20 mouse cellular contexts compared by ENCODE assay signal in genomic region chr4:145005943-145006545, GRCm38 (mm10).
DNase-seq lines count a peak whose midpoint lies in the region; ATAC-seq and TF ChIP-seq lines count a peak whose summit lies in the region.
"Had no signal": no experiment of that assay in that cellular context is flagged by ENCODE, and none has a peak within 500 bp of the region (broad histone marks: within the 10 kb centered on the region; RNA-seq: fewer than 3 reads in every experiment).

No protein-coding gene starts in this region.

- peaks cover 38% of the 10 kb centered on the region for H3K4me1 ChIP-seq in heart, embryonic 12.5 days (replicated peaks)
- H3K4me1 ChIP-seq in liver, embryonic 14.5 days (replicated peaks; ENCODE audit: control insufficient read depth in 2 of 2, insufficient read depth in 2 of 2, low read length in 1 of 2), result peaks cover 0 to 9% of the 10 kb centered on the region in 2 experiments; a peak in 2 of 4 replicates
- no peaks in the 10 kb centered on the region for H3K4me1 ChIP-seq in liver, embryonic 11.5 days (replicated peaks; ENCODE audit: control insufficient read depth, insufficient read depth, low read length)
- H3K4me1 ChIP-seq: embryonic facial prominence, embryonic 12.5 days; forebrain, embryonic 12.5 days had no signal

- no peak for DNase-seq in heart, adult 11 months
- DNase-seq in liver, embryonic 14.5 days (ENCODE audit: low read depth in 3 of 3, low spot score in 3 of 3), result no peak
- no peak for DNase-seq in liver, embryonic 11.5 days (ENCODE audit: low spot score)
- DNase-seq in ES-CJ7 (ENCODE audit: low read depth, low spot score) (peak; percentile 67), ZHBTc4 (ENCODE audit: low read depth, low spot score) (peak; percentile 81)
- DNase-seq: adrenal gland, postnatal 10 days; cerebellum, adult 11 months; cerebellum, adult 8-10 months; cerebellum, postnatal 14 days; embryo, embryonic 11 days; forebrain, postnatal 0 days; gastrocnemius, postnatal 36 days; heart, adult 18-20 months; heart, postnatal 36 days had no signal

- 83% methylated on average over 4 of the region's 4 CpGs for WGBS in heart, embryonic 12.5 days
- 79% methylated on average over 4 of the region's 4 CpGs for WGBS in liver, embryonic 14.5 days (ENCODE audit: insufficient replicate concordance)
- WGBS in liver, embryonic 11.5 days, result 91% methylated on average over 4 of the region's 4 CpGs

- H3K27me3 ChIP-seq in heart, embryonic 12.5 days (replicated peaks), result no peaks in the 10 kb centered on the region
- H3K27me3 ChIP-seq in liver, embryonic 14.5 days (ENCODE audit: control insufficient read depth, insufficient read depth, low read length), result no peaks in the 10 kb centered on the region
- no peaks in the 10 kb centered on the region for H3K27me3 ChIP-seq in liver, embryonic 11.5 days (replicated peaks; ENCODE audit: control insufficient read depth, insufficient read depth, low read length)
- H3K27me3 ChIP-seq: CH12.LX; embryonic facial prominence, embryonic 12.5 days; forebrain, embryonic 12.5 days; hindbrain, embryonic 15.5 days had no signal

- no peak overlapping the region for H3K4me3 ChIP-seq in heart, embryonic 12.5 days
- no peak overlapping the region for H3K4me3 ChIP-seq in liver, embryonic 14.5 days (ENCODE audit: insufficient read depth in 1 of 2, low read depth in 2 of 2, low read length in 2 of 2)
- H3K4me3 ChIP-seq in liver, embryonic 11.5 days (ENCODE audit: low read depth, low read length), result no peak overlapping the region
- H3K4me3 ChIP-seq: embryonic facial prominence, embryonic 12.5 days; forebrain, embryonic 12.5 days; hindbrain, embryonic 15.5 days had no signal

- H3K4me2 ChIP-seq in heart, embryonic 12.5 days, result no peak overlapping the region
- H3K4me2 ChIP-seq in liver, embryonic 14.5 days (ENCODE audit: low read depth), result no peak overlapping the region
- H3K4me2 ChIP-seq in liver, embryonic 11.5 days, result no peak overlapping the region
- H3K4me2 ChIP-seq: embryonic facial prominence, embryonic 12.5 days; forebrain, embryonic 12.5 days; heart, embryonic 11.5 days; hindbrain, embryonic 15.5 days had no signal

- no peak overlapping the region for H3K9ac ChIP-seq in heart, embryonic 12.5 days
- H3K9ac ChIP-seq in liver, embryonic 14.5 days (replicated peaks), result no peak overlapping the region
- H3K9ac ChIP-seq in liver, embryonic 11.5 days (ENCODE audit: low read depth, low read length), result no peak overlapping the region
- H3K9ac ChIP-seq: embryonic facial prominence, embryonic 12.5 days; forebrain, embryonic 12.5 days; forebrain, postnatal 0 days; hindbrain, embryonic 15.5 days had no signal

- TF ChIP-seq EP300 in liver, embryonic 14.5 days (IDR thresholded peaks at IDR 0.05; ENCODE audit: low read depth), result no peak

- H3K9me3 ChIP-seq in heart, embryonic 12.5 days (replicated peaks), result no peaks in the 10 kb centered on the region
- no peaks in the 10 kb centered on the region for H3K9me3 ChIP-seq in liver, embryonic 14.5 days (ENCODE audit: control insufficient read depth, low read length)
- no peaks in the 10 kb centered on the region for H3K9me3 ChIP-seq in liver, embryonic 11.5 days (ENCODE audit: control insufficient read depth, low read length)
- H3K9me3 ChIP-seq: embryonic facial prominence, embryonic 12.5 days; forebrain, embryonic 12.5 days; hindbrain, embryonic 15.5 days had no signal

- no peak for TF ChIP-seq CTCF in liver, embryonic 14.5 days (IDR thresholded peaks at IDR 0.05; ENCODE audit: low read depth)

- peaks cover 7% of the 10 kb centered on the region; the same call in 1 of the 2 replicates for H3K36me3 ChIP-seq in heart, embryonic 12.5 days
- H3K36me3 ChIP-seq in liver, embryonic 14.5 days (replicated peaks; ENCODE audit: control insufficient read depth, insufficient read depth, low read depth), result no peaks in the 10 kb centered on the region
- peaks cover 3% of the 10 kb centered on the region; the same call in 1 of the 2 replicates for H3K36me3 ChIP-seq in liver, embryonic 11.5 days (ENCODE audit: control insufficient read depth, insufficient read depth, low read length)
- H3K36me3 ChIP-seq: embryonic facial prominence, embryonic 12.5 days; forebrain, embryonic 12.5 days; hindbrain, embryonic 15.5 days had no signal

- no peak overlapping the region for H3K27ac ChIP-seq in heart, embryonic 12.5 days (ENCODE audit: poor library complexity, severe bottlenecking)
- no peak overlapping the region for H3K27ac ChIP-seq in liver, embryonic 14.5 days
- H3K27ac ChIP-seq in liver, embryonic 11.5 days (ENCODE audit: low read depth, low read length), result no peak overlapping the region
- H3K27ac ChIP-seq: embryonic facial prominence, embryonic 12.5 days; forebrain, embryonic 12.5 days; hindbrain, embryonic 15.5 days had no signal

- peak; percentile 61 for ATAC-seq in heart, embryonic 12.5 days (ENCODE audit: insufficient number of reproducible peaks, low FRiP score)
- peak; percentile 29; the same call in 1 of the 2 replicates for ATAC-seq in liver, embryonic 14.5 days (ENCODE audit: insufficient read depth)
- ATAC-seq in liver, embryonic 11.5 days (replicated peaks; ENCODE audit: low FRiP score), result no peak
- ATAC-seq: forebrain, postnatal 0 days had no signal

Comparison
In these comparisons a context has a peak if more than half of its experiments do, and no peak if none do; other contexts are left out.
1. DNase-seq: peak in ES-CJ7 (single experiment) and ZHBTc4 (single experiment); none in heart, adult 11 months (single experiment), liver, embryonic 14.5 days (0 of 3) and liver, embryonic 11.5 days (single experiment).